Mouse (Mus musculus) embryonic facial prominence, embryonic 11.5 days (tissue): Measurements from ENCODE around the gene Nup107. TPM values are rescaled to one million over a fixed set of nuclear protein-coding genes. Genes with fewer than 3 reads are reported as not detected.

ENCODE experiments used
- ATAC-seq: fragments of 200-750 bp; cut with Nextera tagmentation; replicated peaks from 2 replicates; pipeline ENCODE4 v1.8.0; 2017; ENCODE audit warnings: low read depth; ENCODE audit not compliant: insufficient number of reproducible peaks, low FRiP score, low TSS enrichment
- DNase-seq: peaks from one replicate; pipeline ENCODE4 v3.0.0-alpha.2; 2015; ENCODE audit warnings: low spot score
- H3K27ac ChIP-seq: fragments of 300-500 bp; sonication (generic); replicated peaks from 2 replicates; pipeline ENCODE4 v1.5.1; 2014; ENCODE audit warnings: mild to moderate bottlenecking, low read depth, low read length, control low read depth
- H3K27me3 ChIP-seq: fragments of 300-500 bp; sonication (generic); 2 replicates; pipeline ENCODE4 v1.6.1; 2014; ENCODE audit warnings: mild to moderate bottlenecking, low read length, moderate library complexity, mixed read lengths; ENCODE audit not compliant: control insufficient read depth, insufficient read depth
- H3K36me3 ChIP-seq: fragments of 300-500 bp; sonication (generic); replicated peaks from 2 replicates; pipeline ENCODE4 v1.6.1; 2014; ENCODE audit warnings: low read depth, mild to moderate bottlenecking, low read length, moderate library complexity, mixed read lengths; ENCODE audit not compliant: control insufficient read depth, insufficient read depth
- H3K4me1 ChIP-seq: fragments of 300-500 bp; sonication (generic); 2 replicates; pipeline ENCODE4 v1.6.1; 2014; ENCODE audit warnings: low read length, mixed read lengths; ENCODE audit not compliant: control insufficient read depth, insufficient read depth
- H3K4me2 ChIP-seq: fragments of 300-500 bp; sonication (generic); 2 replicates; pipeline ENCODE4 v1.6.1; 2014; ENCODE audit warnings: low read depth, mild to moderate bottlenecking, control low read depth, low read length, moderate library complexity
- H3K4me3 ChIP-seq: fragments of 300-500 bp; sonication (generic); 2 replicates; pipeline ENCODE4 v1.5.1; 2014; ENCODE audit warnings: low read depth, low read length, control low read depth
- H3K9ac ChIP-seq: fragments of 300-500 bp; sonication (generic); replicated peaks from 2 replicates; pipeline ENCODE4 v1.6.1; 2014; ENCODE audit warnings: mild to moderate bottlenecking, control low read depth, low read length
- H3K9me3 ChIP-seq: fragments of 300-500 bp; sonication (generic); replicated peaks from 2 replicates; pipeline ENCODE4 v1.6.1; 2016; ENCODE audit warnings: mild to moderate bottlenecking, low read length, inconsistent platforms, mixed read lengths; ENCODE audit not compliant: control insufficient read depth
- WGBS: fragments of 180-500 bp; shearing (Covaris S2); extraction: QIAGEN DNeasy Blood & Tissue Kit; methylation state at CpG from one replicate; pipeline ENCODE4 v1.1.7; 2014; 5-methylcytosine and 5-hydroxymethylcytosine counted together
- polyA plus RNA-seq: library from polyadenylated mRNA; unstranded; fragments of >200 nt; fragmentation: Nextera tagmentation; extraction: Ambion mirVana; gene quantifications from 2 replicates; pipeline ENCODE4 v1.2.1, GENCODE M21; 2014

The Nup107 gene
- polyA plus RNA-seq, 1 experiment from 2014 or later, result 122 TPM

GRCm38 (mm10) chr10:117714928-117715500 lies 77.5 kb downstream of the Nup107 start:
- ATAC-seq (no peak), DNase-seq (no peak)
- Histone ChIP-seq H3K9ac (no peak overlapping the region), H3K36me3 (no peaks in the 10 kb centered on the region), H3K4me3 (no peak overlapping the region), H3K27ac (no peak overlapping the region), H3K27me3 (no peaks in the 10 kb centered on the region), H3K4me1 (no peaks in the 10 kb centered on the region; the same call in 1 of the 2 replicates), H3K9me3 (no peaks in the 10 kb centered on the region), H3K4me2 (no peak overlapping the region)
- 72% methylated on average over 4 of the region's 4 CpGs for WGBS

- Histone ChIP-seq H3K36me3 (no peaks in the 10 kb centered on the region), H3K27ac (no peak overlapping the region), H3K9me3 (no peaks in the 10 kb centered on the region), H3K4me2 (no peak overlapping the region), H3K4me3 (no peak overlapping the region), H3K27me3 (no peaks in the 10 kb centered on the region), H3K9ac (no peak overlapping the region), H3K4me1 (no peaks in the 10 kb centered on the region; the same call in 1 of the 2 replicates)
- DNase-seq (no peak), ATAC-seq (no peak)
- 90% methylated on average over 3 of the region's 3 CpGs for WGBS
These were observed 78.4 kb downstream of the Nup107 start for GRCm38 (mm10) chr10:117714048-117714545.

DNA sequence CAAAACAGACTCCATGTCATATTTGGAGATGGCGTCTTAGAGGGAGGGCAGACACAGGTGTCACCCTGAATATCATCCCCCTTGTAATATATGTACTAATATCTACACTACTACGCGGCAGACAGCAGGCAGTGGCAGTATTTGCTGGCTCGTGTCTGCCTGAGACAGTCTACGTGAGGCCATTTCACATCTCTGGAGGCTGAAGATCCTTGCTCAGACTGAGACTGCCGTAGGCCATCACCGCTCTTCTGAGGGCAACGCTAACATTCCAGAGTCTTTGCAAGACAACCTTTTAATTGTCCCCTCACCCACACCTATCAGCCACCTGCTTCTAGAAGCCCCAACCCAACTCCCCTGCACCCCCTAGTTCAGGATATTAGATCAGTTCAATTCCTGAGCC lies 79.0 kb downstream of the Nup107 start:
- no peak overlapping the region for H3K4me2 ChIP-seq
- no peak overlapping the region for H3K27ac ChIP-seq
- H3K9ac ChIP-seq, result no peak overlapping the region
- no peaks in the 10 kb centered on the region; the same call in 1 of the 2 replicates for H3K4me1 ChIP-seq
- no peak for ATAC-seq
- no peaks in the 10 kb centered on the region for H3K27me3 ChIP-seq
- DNase-seq, result no peak
- no peak overlapping the region for H3K4me3 ChIP-seq
- WGBS, result 95% methylated on average over 8 of the region's 8 CpGs
- no peaks in the 10 kb centered on the region for H3K9me3 ChIP-seq
- H3K36me3 ChIP-seq, result no peaks in the 10 kb centered on the region

- Histone ChIP-seq H3K27me3 (no peaks in the 10 kb centered on the region), H3K4me3 (no peak overlapping the region), H3K4me2 (no peak overlapping the region), H3K9ac (no peak overlapping the region), H3K9me3 (no peaks in the 10 kb centered on the region), H3K36me3 (no peaks in the 10 kb centered on the region), H3K27ac (no peak overlapping the region), H3K4me1 (no peaks in the 10 kb centered on the region; the same call in 1 of the 2 replicates)
- WGBS, result 89% methylated on average over 9 of the region's 9 CpGs
- DNase-seq, result no peak
- no peak for ATAC-seq
These were observed 79.6 kb downstream of the Nup107 start for GRCm38 (mm10) chr10:117712871-117713270.

DNA sequence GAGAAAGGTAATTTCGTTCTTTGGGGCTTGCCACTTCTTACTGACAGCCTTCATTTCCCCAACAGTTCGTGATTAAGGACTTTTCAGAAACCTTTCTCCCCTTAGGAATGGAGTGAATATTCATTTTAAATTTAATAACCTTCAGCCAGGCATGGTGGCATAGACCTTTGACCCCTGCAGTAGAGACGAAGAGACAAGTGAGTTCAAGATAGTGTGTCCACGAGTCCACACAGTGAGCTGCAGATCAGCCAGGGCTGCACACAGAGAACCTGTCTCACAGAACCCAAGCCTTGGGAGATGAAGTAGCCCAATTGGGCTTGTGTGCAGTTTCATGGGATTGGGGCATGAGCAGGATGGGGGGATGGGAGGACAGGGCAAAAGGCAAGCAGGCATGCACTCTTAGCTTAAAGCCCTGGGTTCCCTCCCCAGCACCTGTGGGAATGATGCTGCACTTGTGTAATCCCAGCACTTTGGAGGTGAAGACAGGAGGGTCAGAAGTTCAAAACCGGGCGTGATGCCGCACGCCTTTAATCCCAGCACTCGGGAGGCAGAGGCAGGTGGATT lies 80.2 kb downstream of the Nup107 start:
- H3K27me3 ChIP-seq, result no peaks in the 10 kb centered on the region
- WGBS, result 86% methylated on average over 9 of the region's 9 CpGs
- no peak overlapping the region for H3K4me3 ChIP-seq
- ATAC-seq (no peak), DNase-seq (no peak)
- H3K9ac ChIP-seq, result no peak overlapping the region
- no peaks in the 10 kb centered on the region for H3K9me3 ChIP-seq
- H3K4me1 ChIP-seq, result no peaks in the 10 kb centered on the region
- no peaks in the 10 kb centered on the region for H3K36me3 ChIP-seq
- no peak overlapping the region for H3K27ac ChIP-seq
- no peak overlapping the region for H3K4me2 ChIP-seq

DNA sequence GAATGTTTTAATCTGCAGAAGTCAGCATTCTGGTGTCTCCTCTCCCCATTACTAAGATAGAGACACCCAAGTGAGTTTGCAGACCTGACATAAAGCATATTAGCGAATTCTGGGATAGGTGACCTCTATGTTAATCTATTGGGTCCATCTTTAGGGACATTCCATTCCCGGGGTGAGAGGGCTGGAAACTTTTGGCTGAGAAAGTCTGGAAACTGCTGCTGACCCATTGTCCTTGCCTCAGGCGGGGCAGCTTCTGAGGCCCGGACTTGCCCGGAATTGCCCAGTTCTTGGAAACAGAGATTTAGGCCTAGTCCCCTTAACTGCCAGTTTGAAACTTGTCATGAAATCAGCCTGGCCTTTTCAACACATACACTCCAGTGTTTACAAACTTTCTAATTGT lies 81.1 kb downstream of the Nup107 start:
- Histone ChIP-seq H3K9ac (no peak overlapping the region; the same call in 1 of the 2 replicates), H3K9me3 (no peaks in the 10 kb centered on the region), H3K4me2 (no peak overlapping the region; the same call in 1 of the 2 replicates), H3K27me3 (no peaks in the 10 kb centered on the region), H3K27ac (no peak overlapping the region), H3K4me3 (peak overlapping the region; percentile 81), H3K36me3 (no peaks in the 10 kb centered on the region; the same call in 1 of the 2 replicates), H3K4me1 (no peaks in the 10 kb centered on the region)
- ATAC-seq (no peak), DNase-seq (no peak)
- WGBS, result 68% methylated on average over 5 of the region's 5 CpGs

DNA sequence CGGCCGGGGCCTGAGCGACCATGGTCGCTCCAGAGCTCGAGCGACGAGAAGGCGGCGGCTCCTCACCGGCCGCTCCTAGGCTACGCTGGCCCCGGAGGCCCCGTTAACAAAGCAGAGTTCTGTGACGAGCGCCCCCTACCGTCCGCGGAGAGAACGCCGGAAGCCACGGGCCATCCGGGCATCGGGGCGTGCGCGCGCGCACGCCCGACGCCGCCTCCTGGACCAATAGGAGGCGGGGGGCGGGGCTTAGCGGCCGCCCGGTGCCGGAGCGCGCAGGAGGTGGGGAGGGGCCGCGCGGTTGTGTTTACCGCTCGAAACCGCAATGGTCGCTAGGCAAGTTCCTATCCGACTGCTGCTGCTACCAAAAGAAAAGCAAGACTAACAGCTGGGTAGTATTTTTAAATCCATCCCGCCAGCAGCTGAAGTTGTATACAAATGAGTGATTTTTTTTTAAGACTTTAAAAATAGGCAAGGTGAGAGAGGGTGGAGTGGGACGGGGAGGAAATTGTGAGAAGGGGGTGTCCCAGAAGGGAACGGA lies 81.8 kb downstream of the Nup107 start, which contains the start of gene Mdm2:
TSS of gene Mdm2 (minus strand) at position 155 of the 538 bp plus-strand sequence.
- Histone ChIP-seq H3K4me2 (peak within 1 kb of the TSS; percentile 73), H3K27ac (peak within 1 kb of the TSS; percentile 97), H3K9me3 (no peaks in the 10 kb centered on the region), H3K27me3 (no peaks in the 10 kb centered on the region), H3K4me3 (peak within 1 kb of the TSS; percentile 81), H3K9ac (peak within 1 kb of the TSS; percentile 98), H3K4me1 (no peaks in the 10 kb centered on the region), H3K36me3 (no peaks in the 10 kb centered on the region; the same call in 1 of the 2 replicates)
- ATAC-seq (peak; percentile 88), DNase-seq (peak; percentile 96)
- WGBS, result under 1% methylated on average over 52 of the region's 52 CpGs
